Mouse (Mus musculus): ENCODE measurements around the gene 1700008O03Rik. TPM values are rescaled to one million over a fixed set of nuclear protein-coding genes. Genes with fewer than 3 reads are reported as not detected.

Gene 1700008O03Rik
- polyA plus RNA-seq, 1 experiment from 2014 or later = 0.20 TPM

Other genes with a start within 250 kb of the 1700008O03Rik start
- gene Klk1b16, start 249.1 kb downstream of the 1700008O03Rik start, polyA plus RNA-seq (2015; fragmentation: Nextera tagmentation; extraction: Ambion mirVana) = 0.06 TPM in 1 of 2 replicates, not detected in the other
- gene Klk1b24, start 197.6 kb downstream of the 1700008O03Rik start, polyA plus RNA-seq (2015; fragmentation: Nextera tagmentation; extraction: Ambion mirVana) = not detected in 2 replicates
- gene Klk1b3, start 187.6 kb downstream of the 1700008O03Rik start, polyA plus RNA-seq (2015; fragmentation: Nextera tagmentation; extraction: Ambion mirVana) = not detected in 2 replicates
- 0.11 TPM in 1 of 2 replicates, not detected in the other for gene Klk1b4, start 178.4 kb downstream of the 1700008O03Rik start, polyA plus RNA-seq (2015; fragmentation: Nextera tagmentation; extraction: Ambion mirVana)
- not detected in 2 replicates for gene Klk1b5, start 169.9 kb downstream of the 1700008O03Rik start, polyA plus RNA-seq (2015; fragmentation: Nextera tagmentation; extraction: Ambion mirVana)
- gene Klk1, start 160.5 kb downstream of the 1700008O03Rik start, polyA plus RNA-seq (2015; fragmentation: Nextera tagmentation; extraction: Ambion mirVana) = 1.1 TPM in 1 of 2 replicates, not detected in the other
- gene Gm36864, start 149.6 kb downstream of the 1700008O03Rik start, polyA plus RNA-seq (2015; fragmentation: Nextera tagmentation; extraction: Ambion mirVana) = not detected in 2 replicates
- 1.1 and 1.2 TPM in 2 replicates for gene 1700028J19Rik, start 139.1 kb downstream of the 1700008O03Rik start, polyA plus RNA-seq (2015; fragmentation: Nextera tagmentation; extraction: Ambion mirVana)
- gene 2410002F23Rik, start 139.1 kb downstream of the 1700008O03Rik start, polyA plus RNA-seq (2015; fragmentation: Nextera tagmentation; extraction: Ambion mirVana) = 23.4 and 24.6 TPM in 2 replicates
- gene Acp4, start 128.4 kb downstream of the 1700008O03Rik start, polyA plus RNA-seq (2015; fragmentation: Nextera tagmentation; extraction: Ambion mirVana) = not detected in 2 replicates
- not detected in 2 replicates for gene Gm15517, start 124.4 kb downstream of the 1700008O03Rik start, polyA plus RNA-seq (2015; fragmentation: Nextera tagmentation; extraction: Ambion mirVana)
- gene Clec11a, start 78.9 kb downstream of the 1700008O03Rik start, polyA plus RNA-seq (2015; fragmentation: Nextera tagmentation; extraction: Ambion mirVana) = 0.44 and 0.46 TPM in 2 replicates
- 0.01 and 0.02 TPM in 2 replicates for gene Shank1, start 75.6 kb downstream of the 1700008O03Rik start, polyA plus RNA-seq (2015; fragmentation: Nextera tagmentation; extraction: Ambion mirVana)
- gene Syt3, start 1.7 kb downstream of the 1700008O03Rik start, polyA plus RNA-seq (2015; fragmentation: Nextera tagmentation; extraction: Ambion mirVana) = 0.04 TPM in 1 of 2 replicates, not detected in the other
- not detected in 2 replicates for gene Lrrc4b, start 43.2 kb upstream of the 1700008O03Rik start, polyA plus RNA-seq (2015; fragmentation: Nextera tagmentation; extraction: Ambion mirVana)
- gene Aspdh, start 79.6 kb upstream of the 1700008O03Rik start, polyA plus RNA-seq (2015; fragmentation: Nextera tagmentation; extraction: Ambion mirVana) = 19.4 and 23.5 TPM in 2 replicates
- 159 and 174 TPM in 2 replicates for gene Josd2, start 82.2 kb upstream of the 1700008O03Rik start, polyA plus RNA-seq (2015; fragmentation: Nextera tagmentation; extraction: Ambion mirVana)
- gene Emc10, start 110.7 kb upstream of the 1700008O03Rik start, polyA plus RNA-seq (2015; fragmentation: Nextera tagmentation; extraction: Ambion mirVana) = 34.4 and 40.6 TPM in 2 replicates
- 1.3 and 1.4 TPM in 2 replicates for gene Fam71e1, start 110.8 kb upstream of the 1700008O03Rik start, polyA plus RNA-seq (2015; fragmentation: Nextera tagmentation; extraction: Ambion mirVana)
- 0.15 and 0.31 TPM in 2 replicates for gene Mybpc2, start 138.8 kb upstream of the 1700008O03Rik start, polyA plus RNA-seq (2015; fragmentation: Nextera tagmentation; extraction: Ambion mirVana)
- 1.5 and 2.0 TPM in 2 replicates for gene Spib, start 146.3 kb upstream of the 1700008O03Rik start, polyA plus RNA-seq (2015; fragmentation: Nextera tagmentation; extraction: Ambion mirVana)
- 47.8 and 48.8 TPM in 2 replicates for gene Pold1, start 163.0 kb upstream of the 1700008O03Rik start, polyA plus RNA-seq (2015; fragmentation: Nextera tagmentation; extraction: Ambion mirVana)
- 41.0 and 45.9 TPM in 2 replicates for gene Nr1h2, start 168.1 kb upstream of the 1700008O03Rik start, polyA plus RNA-seq (2015; fragmentation: Nextera tagmentation; extraction: Ambion mirVana)
- 11.5 and 12.2 TPM in 2 replicates for gene Napsa, start 186.6 kb upstream of the 1700008O03Rik start, polyA plus RNA-seq (2015; fragmentation: Nextera tagmentation; extraction: Ambion mirVana)
- gene Kcnc3, start 204.8 kb upstream of the 1700008O03Rik start, polyA plus RNA-seq (2015; fragmentation: Nextera tagmentation; extraction: Ambion mirVana) = 0.06 and 0.07 TPM in 2 replicates